Mouse (Mus musculus) thymus, adult 18-20 months (tissue): ENCODE data around the gene Gm16253.
"Not testable (repeated sequence)": the region's sequence is repeated elsewhere in the genome, so short reads cannot be mapped to it uniquely, and the experiment has no call there.

ENCODE experiments used
- DNase-seq, 2 experiments: peaks; one replicate each; pipeline ENCODE4 v3.0.0; 2022; ENCODE audit warnings: mixed read lengths in 2 of 2

Gm16253 gene

DNA sequence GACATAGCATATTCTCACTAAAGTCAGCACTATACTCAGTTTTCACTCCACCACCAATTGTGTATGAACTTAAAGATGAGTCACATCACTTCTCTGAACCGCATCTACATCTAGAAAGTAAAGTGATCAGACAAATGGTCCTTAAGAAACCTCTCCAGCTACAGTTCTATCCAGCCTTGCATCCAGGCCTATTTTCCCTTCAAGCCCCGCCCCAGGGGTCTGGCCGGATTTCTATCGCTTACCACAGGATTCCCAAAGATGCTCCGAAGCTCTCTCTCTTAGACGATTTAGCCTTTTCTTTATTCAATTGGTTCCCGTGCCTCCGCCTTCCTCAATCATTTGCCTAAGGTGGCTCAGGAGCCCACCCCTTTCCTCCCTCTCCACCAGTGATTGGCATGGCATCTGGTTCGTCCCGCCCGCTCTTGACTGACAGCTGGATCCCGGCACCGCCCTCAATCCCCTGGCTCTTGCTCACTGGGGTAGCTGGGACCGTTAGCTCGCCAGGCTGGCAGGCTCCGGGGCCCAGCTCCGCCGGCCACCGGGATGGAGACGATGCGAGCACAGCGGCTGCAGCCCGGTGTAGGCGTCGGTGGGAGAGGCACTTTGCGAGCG lies 24.0 kb downstream of the Gm16253 start, which contains the start of gene Lix1l:
Lix1l (plus strand) TSS at position 511 of the 612 bp plus-strand sequence.
- peak; percentile 85 to 86 for DNase-seq

DNA sequence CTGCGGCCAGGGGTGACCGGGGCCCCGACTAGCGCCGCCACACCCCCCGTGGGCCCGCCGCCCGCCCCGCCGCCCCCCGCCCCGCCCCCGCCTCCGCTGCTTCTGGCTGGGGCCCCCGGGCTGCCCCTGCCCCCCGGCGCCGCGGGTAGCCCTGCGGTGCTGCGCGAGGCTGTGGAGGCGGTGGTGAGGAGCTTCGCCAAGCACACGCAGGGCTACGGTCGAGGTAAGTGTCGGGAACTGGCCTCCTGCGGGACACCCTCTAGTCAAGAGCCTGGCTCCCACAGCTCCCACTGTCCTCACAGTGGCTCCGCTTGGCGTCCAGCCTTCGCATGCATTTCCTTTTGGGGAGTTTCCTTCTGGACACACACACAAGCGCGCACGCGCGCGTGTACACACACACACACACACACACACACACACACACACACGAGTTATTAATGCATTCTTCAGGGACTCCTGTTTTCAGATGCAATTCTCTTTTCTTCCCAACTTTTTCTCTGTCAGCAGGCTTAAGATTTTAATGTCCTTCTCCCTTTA lies 24.5 kb downstream of the Gm16253 start:
- no peak for DNase-seq

DNA sequence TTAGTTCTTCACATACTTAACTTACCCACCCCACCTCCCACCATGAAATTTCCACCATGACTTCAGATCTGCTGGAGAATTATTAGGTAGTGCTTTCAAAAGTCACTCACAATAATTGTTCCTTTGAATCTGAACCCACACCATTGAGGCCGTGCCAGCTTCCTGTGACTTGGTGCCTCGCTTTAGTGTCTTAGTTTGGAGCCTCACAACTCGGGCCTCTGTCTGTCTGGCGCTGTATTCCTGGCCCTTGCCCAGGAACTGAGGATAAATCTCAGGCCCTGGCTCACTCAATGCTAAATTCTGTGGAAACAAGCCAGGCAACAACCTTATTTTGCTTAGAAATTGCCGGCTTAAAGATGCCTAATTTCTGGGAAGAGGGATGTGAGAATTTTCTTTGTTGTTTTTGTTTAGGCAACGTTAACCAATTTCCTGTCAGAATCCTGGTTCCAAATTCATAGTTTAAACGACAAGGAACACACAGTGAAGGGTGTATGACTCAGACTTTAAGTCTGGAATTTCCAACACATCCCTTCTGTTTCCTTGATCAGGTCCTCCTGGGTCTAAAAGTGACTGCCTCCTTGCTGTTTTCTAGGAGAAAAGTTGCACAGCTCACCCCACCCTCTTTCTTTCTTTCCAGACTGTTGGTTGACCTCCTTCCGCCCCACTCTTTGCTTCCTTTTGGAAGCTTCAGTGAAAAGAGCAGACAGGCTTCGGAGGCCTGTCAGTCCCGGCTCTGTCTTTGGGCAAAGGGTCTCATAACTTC lies 25.3 kb downstream of the Gm16253 start:
- no peak for DNase-seq

DNA sequence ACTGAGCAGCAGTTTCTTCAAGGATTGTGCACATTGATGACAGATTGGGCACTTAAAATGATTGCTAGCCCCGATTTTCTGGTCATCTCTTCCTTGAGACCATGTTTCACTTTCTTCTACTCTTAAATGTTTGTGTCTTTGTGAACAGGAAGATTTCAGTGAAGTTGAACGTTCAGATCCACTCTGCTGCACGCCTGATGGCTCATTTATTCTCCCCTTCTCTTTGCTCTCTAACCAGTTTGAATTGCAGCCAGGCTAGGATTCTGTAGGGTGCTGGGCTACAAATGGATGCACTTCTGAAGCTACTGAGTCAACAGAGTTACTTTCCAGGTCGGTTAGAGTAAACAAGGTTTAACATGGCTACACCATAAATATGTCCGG lies 25.9 kb downstream of the Gm16253 start:
- no peak for DNase-seq

DNA sequence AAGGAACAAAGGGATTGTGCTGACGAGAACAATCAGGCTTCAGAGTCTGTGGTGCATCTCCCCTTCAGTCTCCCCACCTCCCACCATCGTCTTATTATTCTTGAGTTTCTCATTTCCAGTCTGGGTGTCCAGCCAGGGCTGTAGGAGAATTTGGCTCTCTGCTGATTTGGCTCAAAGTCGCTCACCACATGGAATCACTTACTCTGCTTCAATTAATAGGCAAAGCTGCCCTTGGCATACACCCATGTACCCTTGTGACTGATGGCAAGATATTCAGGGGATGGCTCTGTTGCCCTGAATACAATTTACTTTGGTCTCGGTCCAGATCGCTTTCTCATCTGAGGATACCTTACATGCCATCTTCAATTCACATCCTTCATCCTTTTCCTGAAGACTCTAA lies 26.5 kb downstream of the Gm16253 start:
- DNase-seq = no peak

DNA sequence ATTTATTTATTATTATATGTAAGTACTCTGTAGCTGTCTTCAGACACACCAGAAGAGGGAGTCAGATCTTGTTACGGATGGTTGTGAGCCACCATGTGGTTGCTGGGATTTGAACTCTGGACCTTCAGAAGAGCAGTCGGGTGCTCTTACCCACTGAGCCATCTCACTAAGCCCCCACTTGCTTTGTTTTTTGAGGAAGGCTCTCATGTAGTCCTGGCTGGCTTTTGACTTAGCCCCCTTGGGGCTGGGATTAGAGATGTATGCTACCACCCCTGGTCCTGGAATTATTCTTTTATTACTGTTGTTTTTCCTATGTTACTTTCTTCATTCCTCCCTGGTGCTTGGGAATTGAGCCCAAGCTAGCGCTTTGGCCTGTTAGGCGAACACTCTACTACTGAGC lies 29.2 kb downstream of the Gm16253 start:
- not testable (repeated sequence) for DNase-seq

DNA sequence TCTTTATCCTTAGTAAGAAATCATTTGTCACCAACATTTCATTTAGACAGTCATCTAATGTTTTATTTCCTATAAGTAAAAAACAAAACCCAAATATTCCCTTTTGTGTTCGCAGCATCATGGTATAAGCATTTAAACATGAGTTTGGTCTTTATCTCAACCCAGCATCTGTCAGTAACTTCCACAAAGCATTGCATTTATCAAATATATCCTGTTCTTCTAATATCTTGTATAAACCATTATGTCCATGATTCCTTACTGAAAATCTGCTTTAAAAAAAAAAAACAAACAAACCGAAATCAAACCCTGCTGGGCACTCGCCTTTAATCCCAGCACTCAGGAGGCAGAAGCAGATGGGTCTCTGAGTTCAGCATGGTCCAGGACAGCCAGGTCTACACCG lies 29.8 kb downstream of the Gm16253 start:
- DNase-seq = no peak

DNA sequence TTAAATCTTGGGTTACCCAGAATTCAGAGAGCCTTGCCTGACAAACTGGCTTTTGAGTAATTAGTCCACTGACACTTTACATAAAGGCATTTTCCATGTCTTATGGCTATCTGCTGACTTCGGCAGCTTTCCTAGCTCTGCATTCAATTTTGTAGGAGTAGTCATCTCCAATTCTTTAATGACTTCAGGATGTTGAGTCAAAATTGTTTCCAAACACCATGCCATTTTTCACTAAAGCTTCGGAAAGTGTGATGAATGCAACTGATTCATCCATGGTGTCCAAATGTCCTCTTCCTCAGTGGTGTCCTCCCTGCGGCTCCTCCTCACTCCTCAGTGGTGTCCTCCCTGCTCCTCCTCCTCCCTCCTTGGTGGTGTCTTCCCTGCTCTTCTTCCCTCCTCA lies 41.2 kb downstream of the Gm16253 start:
- no peak for DNase-seq

DNA sequence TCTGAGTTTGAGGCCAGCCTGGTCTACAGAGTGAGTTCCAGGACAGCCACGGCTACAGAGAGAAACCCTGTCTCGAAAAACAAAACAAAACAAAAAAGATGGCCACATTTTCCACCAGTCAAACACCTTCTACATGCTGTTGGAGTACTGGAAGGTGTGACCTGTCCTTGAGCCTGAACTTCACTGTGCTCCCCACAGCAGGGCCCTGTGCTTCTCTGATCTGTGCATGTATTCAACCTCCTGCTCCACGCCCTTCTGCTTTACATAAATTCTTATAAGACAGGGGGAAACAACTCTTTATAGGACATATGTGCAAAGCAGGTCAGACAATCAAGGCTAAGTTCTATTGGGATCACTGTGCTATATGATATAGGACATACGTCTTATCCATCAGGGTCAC lies 46.4 kb downstream of the Gm16253 start:
- DNase-seq = no peak

DNA sequence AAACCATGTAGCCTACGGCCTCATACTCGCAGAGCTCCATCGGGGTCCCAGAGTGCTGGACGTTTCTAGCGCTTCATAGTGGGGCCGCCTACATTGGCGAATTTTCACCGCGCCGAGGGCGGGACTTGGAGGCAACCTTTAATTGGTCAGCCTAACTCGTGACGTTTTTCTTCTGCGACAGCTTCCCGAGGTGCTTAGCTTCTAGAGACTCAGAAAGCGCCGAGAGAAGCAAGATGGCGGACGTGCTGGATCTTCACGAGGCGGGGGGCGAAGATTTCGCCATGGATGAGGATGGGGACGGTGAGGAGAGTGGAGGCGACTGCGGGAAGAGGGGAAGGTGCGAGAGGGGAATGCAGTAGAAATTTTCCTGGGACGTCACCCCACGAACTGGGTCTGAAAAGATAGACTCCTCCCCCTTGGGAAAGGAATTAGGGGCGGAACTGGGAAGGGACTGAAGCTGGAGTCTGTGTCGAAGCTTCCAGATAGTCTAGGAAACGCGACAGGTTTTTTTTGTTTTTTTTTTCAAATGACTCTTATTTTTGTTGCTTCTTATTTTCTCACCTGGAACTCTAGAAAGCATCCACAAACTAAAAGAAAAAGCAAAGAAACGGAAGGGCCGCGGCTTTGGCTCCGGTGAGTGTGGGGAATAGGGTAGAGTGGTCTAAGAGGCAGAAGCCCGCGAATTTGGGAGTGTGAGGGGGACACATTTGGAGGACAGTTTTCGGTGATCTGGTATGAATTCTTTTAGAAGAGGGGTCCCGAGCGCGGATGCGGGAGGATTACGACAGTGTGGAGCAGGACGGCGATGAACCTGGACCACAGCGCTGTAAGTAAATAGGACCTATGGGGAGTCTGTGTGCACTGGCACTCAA lies 53.2 kb downstream of the Gm16253 start, which contains the start of gene Rbm8a:
Rbm8a (plus strand) TSS at position 205 of the 872 bp plus-strand sequence.
- DNase-seq = peak; percentile 87 to 91
